Mouse (Mus musculus) liver, postnatal 0 days (tissue): ENCODE data around the gene Nudt15. TPM values are rescaled to one million over a fixed set of nuclear protein-coding genes. Genes with fewer than 3 reads are reported as not detected.

Experiments
- ATAC-seq: fragments of 200-750 bp; cut with Nextera tagmentation; 2 replicates; pipeline ENCODE4 v1.8.0; 2017; ENCODE audit warnings: mild to moderate bottlenecking, moderate library complexity
- DNase-seq: peaks from one replicate; pipeline ENCODE4 v3.0.0-alpha.2; 2016
- H3K27ac ChIP-seq: fragments of 300-500 bp; sonication (generic); 2 replicates; pipeline ENCODE4 v1.5.1; 2014; ENCODE audit warnings: antibody characterized with exemption, moderate library complexity, mild to moderate bottlenecking, low read depth
- H3K27me3 ChIP-seq: fragments of 300-500 bp; sonication (generic); 2 replicates; pipeline ENCODE4 v1.6.1; 2014; ENCODE audit warnings: low read length, control low read depth, mixed read lengths; ENCODE audit not compliant: insufficient read depth
- H3K36me3 ChIP-seq: fragments of 300-500 bp; sonication (generic); replicated peaks from 2 replicates; pipeline ENCODE4 v1.6.1; 2014; ENCODE audit warnings: mild to moderate bottlenecking, control low read depth, low read length, moderate library complexity, mixed read lengths; ENCODE audit not compliant: insufficient read depth
- H3K4me1 ChIP-seq: fragments of 300-500 bp; sonication (generic); 2 replicates; pipeline ENCODE4 v1.6.1; 2014; ENCODE audit warnings: antibody characterized with exemption, mild to moderate bottlenecking, control low read depth; ENCODE audit not compliant: insufficient read depth
- H3K4me2 ChIP-seq: fragments of 300-500 bp; sonication (generic); 2 replicates; pipeline ENCODE4 v1.6.1; 2014; ENCODE audit warnings: low read depth, mild to moderate bottlenecking, low read length, moderate library complexity, mixed read lengths
- H3K4me3 ChIP-seq: fragments of 300-500 bp; sonication (generic); 2 replicates; pipeline ENCODE4 v1.5.1; 2014; ENCODE audit warnings: low read depth, low read length
- H3K9ac ChIP-seq: fragments of 300-500 bp; sonication (generic); replicated peaks from 2 replicates; pipeline ENCODE4 v1.6.1; 2014; ENCODE audit warnings: mild to moderate bottlenecking, moderate library complexity
- H3K9me3 ChIP-seq: fragments of 300-500 bp; sonication (generic); 2 replicates; pipeline ENCODE4 v1.6.1; 2016; ENCODE audit warnings: mild to moderate bottlenecking, control low read depth, low read length, mixed read lengths
- CTCF ChIP-seq: sonication (generic); IDR thresholded peaks from 2 replicates; pipeline ENCODE4 v1.5.1; 2016; ENCODE audit warnings: antibody characterized with exemption, low read depth
- EP300 ChIP-seq: IDR thresholded peaks from 2 replicates; pipeline ENCODE4 v1.6.1; 2016; ENCODE audit warnings: antibody characterized with exemption, low read depth, mild to moderate bottlenecking
- WGBS: fragments of 180-500 bp; shearing (Covaris S2); extraction: QIAGEN DNeasy Blood & Tissue Kit; methylation state at CpG from one replicate; pipeline ENCODE4 v1.1.7; 2014; ENCODE audit not compliant: insufficient replicate concordance; 5-methylcytosine and 5-hydroxymethylcytosine counted together
- polyA plus RNA-seq: library from polyadenylated mRNA; unstranded; fragments of >200 nt; fragmentation: Nextera tagmentation; extraction: Ambion mirVana; gene quantifications from 2 replicates; pipeline ENCODE4 v1.2.1, GENCODE M21; 2015

Gene Nudt15
- polyA plus RNA-seq, 1 experiment from 2014 or later = 1.9 TPM

GRCm38 (mm10) chr14:73470593-73470992, 77.4 kb downstream of the Nudt15 start:
- no peak for TF ChIP-seq CTCF
- TF ChIP-seq EP300 = no peak
- no peak overlapping the region for H3K9ac ChIP-seq
- no peak overlapping the region for H3K4me3 ChIP-seq
- no peaks in the 10 kb centered on the region for H3K27me3 ChIP-seq
- no peak overlapping the region for H3K4me2 ChIP-seq
- no peak overlapping the region for H3K27ac ChIP-seq
- WGBS = 68% methylated on average over 8 of the region's 8 CpGs
- H3K9me3 ChIP-seq = no peaks in the 10 kb centered on the region
- ATAC-seq (no peak), DNase-seq (no peak)
- H3K36me3 ChIP-seq = no peaks in the 10 kb centered on the region
- H3K4me1 ChIP-seq = peaks cover 15% of the 10 kb centered on the region

GRCm38 (mm10) chr14:73469506-73469905, 78.5 kb downstream of the Nudt15 start:
- no peaks in the 10 kb centered on the region for H3K27me3 ChIP-seq
- WGBS = 84% methylated on average over 7 of the region's 7 CpGs
- no peaks in the 10 kb centered on the region for H3K9me3 ChIP-seq
- H3K4me3 ChIP-seq = no peak overlapping the region
- H3K9ac ChIP-seq = no peak overlapping the region
- no peak for TF ChIP-seq CTCF
- ATAC-seq = no peak
- no peak overlapping the region for H3K4me2 ChIP-seq
- DNase-seq = no peak
- peaks cover 14% of the 10 kb centered on the region for H3K4me1 ChIP-seq
- H3K27ac ChIP-seq = no peak overlapping the region
- no peaks in the 10 kb centered on the region for H3K36me3 ChIP-seq

Other genes with a start within 250 kb of the Nudt15 start
- gene Rb1, start 222.4 kb downstream of the Nudt15 start, polyA plus RNA-seq = 15.5 and 23.6 TPM in 2 replicates
- 961 and 1,004 TPM in 2 replicates for gene Itm2b, start 163.0 kb downstream of the Nudt15 start, polyA plus RNA-seq
- gene Med4, start 38.2 kb downstream of the Nudt15 start, polyA plus RNA-seq = 18.7 and 20.4 TPM in 2 replicates
- 99.7 and 102 TPM in 2 replicates for gene Sucla2, start 22.9 kb downstream of the Nudt15 start, polyA plus RNA-seq
- not detected in 2 replicates for gene Gm21750, start 113.0 kb upstream of the Nudt15 start, polyA plus RNA-seq